Mouse (Mus musculus): Measurements from ENCODE around the gene 2310011J03Rik. TPM values are rescaled to one million over a fixed set of nuclear protein-coding genes. Genes with fewer than 3 reads are reported as not detected.

The 2310011J03Rik gene
- polyA plus RNA-seq, 1 experiment = 62.6 TPM

DNA sequence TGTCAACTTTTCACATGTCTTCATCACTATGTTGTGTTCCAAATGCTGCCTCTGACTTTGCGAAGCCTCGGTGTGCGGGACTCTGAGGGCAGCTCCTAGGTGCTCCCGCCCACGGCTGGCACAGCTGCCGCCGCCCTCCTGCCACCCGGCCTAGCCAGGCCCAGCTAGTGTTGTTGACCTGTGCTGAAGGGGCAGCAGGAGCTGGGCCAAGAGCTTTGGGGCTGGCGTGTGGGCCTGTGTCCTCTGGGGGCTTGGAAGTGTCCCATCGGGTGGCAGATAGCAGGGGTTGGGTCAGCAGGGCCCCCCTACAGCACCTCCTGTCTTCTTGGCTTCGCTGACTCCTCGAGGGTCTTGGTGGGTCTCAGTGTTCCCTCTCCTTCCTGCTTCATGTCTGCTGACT lies 41.1 kb downstream of the 2310011J03Rik start:
- H3ac ChIP-seq (ENCODE audit: control insufficient read depth, insufficient read length, low read depth) = no peak overlapping the region
- TF ChIP-seq FOSL1 (IDR thresholded peaks at IDR 0.05; ENCODE audit: insufficient read depth, low read length, poor library complexity, severe bottlenecking) = no peak
- no peak for TF ChIP-seq CEBPB (IDR thresholded peaks at IDR 0.05; ENCODE audit: low read depth)
- no peak for TF ChIP-seq MYOG (IDR thresholded peaks at IDR 0.05; ENCODE audit: control insufficient read depth, extremely low read depth, insufficient read length)
- TF ChIP-seq CTCF (IDR thresholded peaks at IDR 0.05; ENCODE audit: control insufficient read depth, insufficient read depth, insufficient read length) = no peak
- TF ChIP-seq MAX (IDR thresholded peaks at IDR 0.05) = no peak
- no peak for TF ChIP-seq USF1 (IDR thresholded peaks at IDR 0.05; ENCODE audit: low read depth)
- TF ChIP-seq MYOD1 (IDR thresholded peaks at IDR 0.05; ENCODE audit: control insufficient read depth, insufficient read length, low read depth) = no peak
- H3K36me3 ChIP-seq (ENCODE audit: control insufficient read depth, insufficient read depth) = peaks cover 83% of the 10 kb centered on the region
- H3K79me2 ChIP-seq (ENCODE audit: control insufficient read depth, insufficient read depth) = peaks cover 14% of the 10 kb centered on the region
- no peak overlapping the region for H3K4me3 ChIP-seq (ENCODE audit: insufficient read depth, poor library complexity, severe bottlenecking)
- no peaks in the 10 kb centered on the region for H3K27me3 ChIP-seq (ENCODE audit: control insufficient read depth, insufficient read depth, insufficient read length)
- peaks cover 4% of the 10 kb centered on the region for H3K79me3 ChIP-seq (ENCODE audit: low read depth)

DNA sequence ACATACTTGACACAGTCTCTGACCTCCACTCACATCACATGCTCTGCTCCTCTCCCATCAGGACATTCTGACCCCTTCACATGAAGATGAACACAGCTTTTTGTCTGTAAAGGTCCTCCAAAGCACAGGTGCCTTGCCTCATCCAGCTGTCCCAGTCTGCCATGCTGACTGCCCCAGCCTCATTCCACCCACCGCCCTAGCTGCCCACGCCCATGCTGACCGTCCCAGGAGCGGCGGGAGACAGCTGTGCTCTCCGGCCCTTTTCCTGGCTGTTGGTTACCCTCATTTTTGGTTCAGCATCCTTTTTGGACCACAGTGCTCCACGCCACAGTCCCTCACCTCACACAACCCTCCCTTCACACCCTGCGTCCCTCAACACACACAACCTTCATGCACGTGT lies 41.9 kb downstream of the 2310011J03Rik start:
- peaks cover 22% of the 10 kb centered on the region for H3K79me2 ChIP-seq (ENCODE audit: control insufficient read depth, insufficient read depth)
- no peak overlapping the region for H3ac ChIP-seq (ENCODE audit: control insufficient read depth, insufficient read length, low read depth)
- H3K4me3 ChIP-seq (ENCODE audit: insufficient read depth, poor library complexity, severe bottlenecking) = no peak overlapping the region
- no peaks in the 10 kb centered on the region for H3K27me3 ChIP-seq (ENCODE audit: control insufficient read depth, insufficient read depth, insufficient read length)
- H3K36me3 ChIP-seq (ENCODE audit: control insufficient read depth, insufficient read depth) = peaks cover 82% of the 10 kb centered on the region
- H3K79me3 ChIP-seq (ENCODE audit: low read depth) = peaks cover 13% of the 10 kb centered on the region
- TF ChIP-seq CEBPB (IDR thresholded peaks at IDR 0.05; ENCODE audit: low read depth) (no peak), MAX (IDR thresholded peaks at IDR 0.05) (no peak), USF1 (IDR thresholded peaks at IDR 0.05; ENCODE audit: low read depth) (no peak), MYOD1 (IDR thresholded peaks at IDR 0.05; ENCODE audit: control insufficient read depth, insufficient read length, low read depth) (no peak), FOSL1 (IDR thresholded peaks at IDR 0.05; ENCODE audit: insufficient read depth, low read length, poor library complexity, severe bottlenecking) (no peak), MYOG (IDR thresholded peaks at IDR 0.05; ENCODE audit: control insufficient read depth, extremely low read depth, insufficient read length) (no peak), CTCF (IDR thresholded peaks at IDR 0.05; ENCODE audit: control insufficient read depth, insufficient read depth, insufficient read length) (no peak)

GRCm38 (mm10) chr10:80276238-80276637 lies 44.1 kb downstream of the 2310011J03Rik start:
- H3ac ChIP-seq (ENCODE audit: control insufficient read depth, insufficient read length, low read depth) = no peak overlapping the region
- H3K36me3 ChIP-seq (ENCODE audit: control insufficient read depth, insufficient read depth) = peaks cover 87% of the 10 kb centered on the region
- H3K27me3 ChIP-seq (ENCODE audit: control insufficient read depth, insufficient read depth, insufficient read length) = no peaks in the 10 kb centered on the region
- H3K79me2 ChIP-seq (ENCODE audit: control insufficient read depth, insufficient read depth) = peaks cover 44% of the 10 kb centered on the region
- H3K4me3 ChIP-seq (ENCODE audit: insufficient read depth, poor library complexity, severe bottlenecking) = no peak overlapping the region
- TF ChIP-seq MYOD1 (IDR thresholded peaks at IDR 0.05; ENCODE audit: control insufficient read depth, insufficient read length, low read depth) (no peak), FOSL1 (IDR thresholded peaks at IDR 0.05; ENCODE audit: insufficient read depth, low read length, poor library complexity, severe bottlenecking) (no peak), MYOG (IDR thresholded peaks at IDR 0.05; ENCODE audit: control insufficient read depth, extremely low read depth, insufficient read length) (no peak), CEBPB (IDR thresholded peaks at IDR 0.05; ENCODE audit: low read depth) (no peak), USF1 (IDR thresholded peaks at IDR 0.05; ENCODE audit: low read depth) (no peak), MAX (IDR thresholded peaks at IDR 0.05) (no peak), CTCF (IDR thresholded peaks at IDR 0.05; ENCODE audit: control insufficient read depth, insufficient read depth, insufficient read length) (no peak)
- H3K79me3 ChIP-seq (ENCODE audit: low read depth) = peaks cover 33% of the 10 kb centered on the region

- TF ChIP-seq MYOD1 (IDR thresholded peaks at IDR 0.05; ENCODE audit: control insufficient read depth, insufficient read length, low read depth) (no peak), CTCF (IDR thresholded peaks at IDR 0.05; ENCODE audit: control insufficient read depth, insufficient read depth, insufficient read length) (no peak), FOSL1 (IDR thresholded peaks at IDR 0.05; ENCODE audit: insufficient read depth, low read length, poor library complexity, severe bottlenecking) (no peak), CEBPB (IDR thresholded peaks at IDR 0.05; ENCODE audit: low read depth) (no peak), USF1 (IDR thresholded peaks at IDR 0.05; ENCODE audit: low read depth) (no peak), MYOG (IDR thresholded peaks at IDR 0.05; ENCODE audit: control insufficient read depth, extremely low read depth, insufficient read length) (no peak), MAX (IDR thresholded peaks at IDR 0.05) (no peak)
- H3K4me3 ChIP-seq (ENCODE audit: insufficient read depth, poor library complexity, severe bottlenecking) = no peak overlapping the region
- H3K27me3 ChIP-seq (ENCODE audit: control insufficient read depth, insufficient read depth, insufficient read length) = no peaks in the 10 kb centered on the region
- peaks cover 68% of the 10 kb centered on the region for H3K79me2 ChIP-seq (ENCODE audit: control insufficient read depth, insufficient read depth)
- H3K36me3 ChIP-seq (ENCODE audit: control insufficient read depth, insufficient read depth) = peaks cover 76% of the 10 kb centered on the region
- no peak overlapping the region for H3ac ChIP-seq (ENCODE audit: control insufficient read depth, insufficient read length, low read depth)
- H3K79me3 ChIP-seq (ENCODE audit: low read depth) = peaks cover 57% of the 10 kb centered on the region
Observed at GRCm38 (mm10) chr10:80273847-80274246, 46.5 kb downstream of the 2310011J03Rik start.

DNA sequence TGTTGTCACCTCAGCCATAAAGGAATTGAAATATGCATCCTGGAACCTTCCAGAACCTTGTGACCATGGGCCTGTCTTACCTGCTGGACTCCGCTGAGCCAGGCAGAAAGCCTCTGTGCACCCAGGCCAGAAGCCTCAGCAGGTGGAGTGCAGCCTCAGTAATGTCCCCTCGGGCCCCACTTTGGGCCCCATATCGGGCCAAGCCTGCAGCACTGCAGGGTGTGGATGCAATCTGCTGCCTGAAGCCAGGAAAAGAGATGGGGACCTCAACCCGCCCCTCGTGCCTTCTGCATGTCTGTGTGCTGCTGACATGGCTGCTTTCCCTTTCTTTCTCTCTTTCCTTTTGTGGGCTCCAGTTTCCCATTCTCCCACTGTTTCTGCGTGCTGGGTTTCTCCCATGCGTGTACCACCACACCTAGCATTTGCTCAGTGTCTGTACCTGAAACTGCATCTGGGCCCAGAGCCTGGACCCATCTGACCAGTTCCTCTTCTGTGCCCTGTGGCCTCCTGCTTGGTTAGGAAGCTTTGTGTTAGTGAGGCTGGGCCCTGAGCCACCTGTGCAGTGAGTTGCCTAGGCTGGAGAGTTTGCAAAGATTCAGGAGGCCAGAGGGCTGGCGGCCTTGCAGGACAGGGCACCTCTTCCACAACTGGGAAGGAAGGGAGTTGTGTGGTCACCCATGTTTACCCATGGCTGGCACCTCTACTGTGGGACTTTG lies 48.3 kb downstream of the 2310011J03Rik start:
- no peak overlapping the region for H3K4me3 ChIP-seq (ENCODE audit: insufficient read depth, poor library complexity, severe bottlenecking)
- TF ChIP-seq MYOD1 (IDR thresholded peaks at IDR 0.05; ENCODE audit: control insufficient read depth, insufficient read length, low read depth) (no peak), CTCF (IDR thresholded peaks at IDR 0.05; ENCODE audit: control insufficient read depth, insufficient read depth, insufficient read length) (no peak), USF1 (IDR thresholded peaks at IDR 0.05; ENCODE audit: low read depth) (no peak), MYOG (IDR thresholded peaks at IDR 0.05; ENCODE audit: control insufficient read depth, extremely low read depth, insufficient read length) (no peak), FOSL1 (IDR thresholded peaks at IDR 0.05; ENCODE audit: insufficient read depth, low read length, poor library complexity, severe bottlenecking) (no peak), MAX (IDR thresholded peaks at IDR 0.05) (no peak), CEBPB (IDR thresholded peaks at IDR 0.05; ENCODE audit: low read depth) (no peak)
- H3K27me3 ChIP-seq (ENCODE audit: control insufficient read depth, insufficient read depth, insufficient read length) = no peaks in the 10 kb centered on the region
- peaks cover 86% of the 10 kb centered on the region for H3K79me2 ChIP-seq (ENCODE audit: control insufficient read depth, insufficient read depth)
- peaks cover 75% of the 10 kb centered on the region for H3K36me3 ChIP-seq (ENCODE audit: control insufficient read depth, insufficient read depth)
- H3ac ChIP-seq (ENCODE audit: control insufficient read depth, insufficient read length, low read depth) = no peak overlapping the region
- H3K79me3 ChIP-seq (ENCODE audit: low read depth) = peaks cover 74% of the 10 kb centered on the region
